Mouse (Mus musculus): ENCODE measurements around the gene Tfap2c. TPM values are rescaled to one million over a fixed set of nuclear protein-coding genes. Genes with fewer than 3 reads are reported as not detected.

Gene Tfap2c
- polyA plus RNA-seq, 1 experiment from 2014 or later, result 0.11 TPM

- 1% methylated on average over 26 of the region's 27 CpGs for WGBS
- Histone ChIP-seq H3K27ac (ENCODE audit: low read depth, low read length) (no peak overlapping the region), H3K9me3 (ENCODE audit: control insufficient read depth, low read length) (no peaks in the 10 kb centered on the region), H3K9ac (ENCODE audit: low read depth, low read length) (no peak overlapping the region), H3K4me1 (ENCODE audit: control insufficient read depth, insufficient read depth, low read depth, low read length) (peaks cover 7% of the 10 kb centered on the region), H3K36me3 (ENCODE audit: control insufficient read depth, insufficient read depth, low read length) (no peaks in the 10 kb centered on the region), H3K27me3 (replicated peaks; ENCODE audit: control insufficient read depth, insufficient read depth, low read length) (peaks cover 63% of the 10 kb centered on the region), H3K4me2 (ENCODE audit: low read length) (no peak overlapping the region), H3K4me3 (ENCODE audit: low read length) (no peak overlapping the region)
- ATAC-seq, result 0 out of 2 replicates have a peak, but pooled peaks have one; percentile 7
These were observed 629 bp upstream of the Tfap2c start for GRCm38 (mm10) chr2:172548672-172549255.

DNA sequence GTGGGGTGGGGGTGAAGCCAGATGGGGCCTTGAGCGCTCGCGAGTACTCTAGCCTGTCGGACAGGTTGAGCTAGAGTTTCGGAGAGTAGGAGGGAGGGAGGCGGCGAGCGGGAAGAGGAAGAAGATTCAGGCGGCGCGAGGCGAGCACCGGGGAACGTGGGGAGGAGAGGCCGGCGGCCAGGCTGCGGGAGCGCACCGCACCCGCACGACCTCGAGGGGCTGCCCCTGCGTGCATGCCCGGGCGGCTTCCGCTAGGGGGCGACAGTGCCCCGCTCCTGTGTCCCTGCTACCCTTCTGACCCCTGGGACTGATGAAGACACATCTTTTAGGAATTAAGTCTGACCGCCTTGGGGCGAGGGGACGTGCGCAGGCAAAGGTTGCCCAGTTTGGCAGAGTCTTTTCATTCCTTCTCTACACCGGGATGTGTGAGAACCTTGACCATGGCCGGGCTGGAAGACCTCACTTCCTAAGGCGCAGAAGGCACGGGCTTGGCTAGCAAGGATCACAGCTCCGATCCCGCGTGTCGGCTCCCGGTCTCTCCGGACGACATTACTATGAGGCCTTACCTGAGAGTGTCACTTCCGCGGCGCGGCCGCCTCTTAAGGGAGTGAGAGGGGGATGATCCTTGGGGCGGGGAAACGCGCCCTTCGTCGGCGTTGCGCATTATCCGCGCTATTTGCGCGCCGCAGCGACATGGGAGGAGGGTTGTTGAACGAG lies 1.1 kb downstream of the Tfap2c start:
- Histone ChIP-seq H3K4me3 (ENCODE audit: low read length) (peak overlapping the region; percentile 17), H3K4me2 (ENCODE audit: low read length) (peak overlapping the region; percentile 37), H3K36me3 (ENCODE audit: control insufficient read depth, insufficient read depth, low read length) (no peaks in the 10 kb centered on the region), H3K4me1 (ENCODE audit: control insufficient read depth, insufficient read depth, low read depth, low read length) (peaks cover 7% of the 10 kb centered on the region), H3K9me3 (ENCODE audit: control insufficient read depth, low read length) (no peaks in the 10 kb centered on the region), H3K27me3 (replicated peaks; ENCODE audit: control insufficient read depth, insufficient read depth, low read length) (peaks cover 60% of the 10 kb centered on the region), H3K27ac (ENCODE audit: low read depth, low read length) (no peak overlapping the region), H3K9ac (ENCODE audit: low read depth, low read length) (no peak overlapping the region)
- under 1% methylated on average over 61 of the region's 62 CpGs for WGBS
- peak; percentile 69; the same call in 1 of the 2 replicates for ATAC-seq

- Histone ChIP-seq H3K36me3 (ENCODE audit: control insufficient read depth, insufficient read depth, low read length) (no peaks in the 10 kb centered on the region), H3K4me2 (ENCODE audit: low read length) (peak overlapping the region; percentile 37), H3K27me3 (replicated peaks; ENCODE audit: control insufficient read depth, insufficient read depth, low read length) (peaks cover 59% of the 10 kb centered on the region), H3K4me3 (ENCODE audit: low read length) (peak overlapping the region; percentile 17), H3K9me3 (ENCODE audit: control insufficient read depth, low read length) (no peaks in the 10 kb centered on the region), H3K9ac (ENCODE audit: low read depth, low read length) (no peak overlapping the region), H3K4me1 (ENCODE audit: control insufficient read depth, insufficient read depth, low read depth, low read length) (peaks cover 7% of the 10 kb centered on the region), H3K27ac (ENCODE audit: low read depth, low read length) (no peak overlapping the region)
- WGBS, result 1% methylated on average over 46 of the region's 57 CpGs
- ATAC-seq, result no peak
These were observed 1.8 kb downstream of the Tfap2c start for GRCm38 (mm10) chr2:172551081-172551720.

- Histone ChIP-seq H3K4me1 (ENCODE audit: control insufficient read depth, insufficient read depth, low read depth, low read length) (peaks cover 7% of the 10 kb centered on the region), H3K9ac (ENCODE audit: low read depth, low read length) (no peak overlapping the region), H3K36me3 (ENCODE audit: control insufficient read depth, insufficient read depth, low read length) (no peaks in the 10 kb centered on the region), H3K27ac (ENCODE audit: low read depth, low read length) (no peak overlapping the region), H3K9me3 (ENCODE audit: control insufficient read depth, low read length) (no peaks in the 10 kb centered on the region), H3K27me3 (replicated peaks; ENCODE audit: control insufficient read depth, insufficient read depth, low read length) (peaks cover 57% of the 10 kb centered on the region), H3K4me2 (ENCODE audit: low read length) (no peak overlapping the region), H3K4me3 (ENCODE audit: low read length) (no peak overlapping the region)
- WGBS, result under 1% methylated on average over 13 of the region's 14 CpGs
- no peak for ATAC-seq
These were observed 2.5 kb downstream of the Tfap2c start for GRCm38 (mm10) chr2:172551872-172552271.

DNA sequence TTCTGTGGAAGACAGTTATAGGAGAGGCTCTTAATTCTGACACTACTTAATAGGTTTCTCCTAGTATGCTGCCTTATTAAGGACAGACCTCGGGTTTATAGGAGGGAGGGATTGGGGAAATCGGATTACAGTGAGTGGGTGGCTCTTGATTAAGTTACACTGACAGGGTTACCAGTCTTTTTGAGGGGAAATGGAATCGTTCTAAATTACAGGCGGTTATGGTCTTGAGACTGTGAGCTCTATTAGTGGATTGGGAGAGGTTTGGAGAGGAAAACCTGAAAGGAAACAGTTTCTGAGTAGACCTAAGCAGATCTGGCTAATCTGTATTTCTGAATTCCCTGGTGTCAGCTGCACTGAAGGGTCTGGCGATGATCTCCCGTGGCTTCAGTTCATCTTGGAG lies 3.3 kb downstream of the Tfap2c start:
- peaks cover 7% of the 10 kb centered on the region for H3K4me1 ChIP-seq (ENCODE audit: control insufficient read depth, insufficient read depth, low read depth, low read length)
- ATAC-seq, result no peak
- no peaks in the 10 kb centered on the region for H3K9me3 ChIP-seq (ENCODE audit: control insufficient read depth, low read length)
- H3K27me3 ChIP-seq (replicated peaks; ENCODE audit: control insufficient read depth, insufficient read depth, low read length), result peaks cover 49% of the 10 kb centered on the region
- H3K9ac ChIP-seq (ENCODE audit: low read depth, low read length), result no peak overlapping the region
- no peak overlapping the region for H3K4me2 ChIP-seq (ENCODE audit: low read length)
- no peaks in the 10 kb centered on the region for H3K36me3 ChIP-seq (ENCODE audit: control insufficient read depth, insufficient read depth, low read length)
- H3K4me3 ChIP-seq (ENCODE audit: low read length), result no peak overlapping the region
- H3K27ac ChIP-seq (ENCODE audit: low read depth, low read length), result no peak overlapping the region
- WGBS, result 4% methylated on average over 6 of the region's 6 CpGs

DNA sequence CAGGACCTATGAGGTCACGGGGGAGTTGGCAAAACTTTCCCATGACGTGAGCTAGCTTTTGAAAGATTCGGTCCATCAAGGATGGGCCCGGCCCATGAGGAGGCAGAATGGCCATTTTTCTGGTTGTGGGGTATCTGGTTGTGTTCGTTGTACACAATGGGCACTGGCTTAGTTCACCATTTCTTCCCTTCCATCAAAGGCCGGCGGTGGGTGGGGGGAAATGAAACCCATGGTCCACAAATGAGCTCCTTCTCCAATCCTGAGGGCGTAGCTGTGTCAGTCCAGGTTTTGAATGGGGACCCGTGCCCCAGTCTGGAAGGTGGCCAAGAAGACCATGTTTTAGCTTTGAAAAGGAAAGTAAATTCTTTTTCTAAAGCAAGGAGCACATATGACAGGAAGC lies 4.8 kb downstream of the Tfap2c start:
- Histone ChIP-seq H3K4me1 (ENCODE audit: control insufficient read depth, insufficient read depth, low read depth, low read length) (peaks cover 7% of the 10 kb centered on the region), H3K9me3 (ENCODE audit: control insufficient read depth, low read length) (no peaks in the 10 kb centered on the region), H3K4me2 (ENCODE audit: low read length) (no peak overlapping the region), H3K27ac (ENCODE audit: low read depth, low read length) (no peak overlapping the region), H3K27me3 (replicated peaks; ENCODE audit: control insufficient read depth, insufficient read depth, low read length) (peaks cover 51% of the 10 kb centered on the region), H3K4me3 (ENCODE audit: low read length) (no peak overlapping the region), H3K9ac (ENCODE audit: low read depth, low read length) (no peak overlapping the region), H3K36me3 (ENCODE audit: control insufficient read depth, insufficient read depth, low read length) (no peaks in the 10 kb centered on the region)
- no peak for ATAC-seq
- WGBS, result 58% methylated on average over 9 of the region's 9 CpGs

DNA sequence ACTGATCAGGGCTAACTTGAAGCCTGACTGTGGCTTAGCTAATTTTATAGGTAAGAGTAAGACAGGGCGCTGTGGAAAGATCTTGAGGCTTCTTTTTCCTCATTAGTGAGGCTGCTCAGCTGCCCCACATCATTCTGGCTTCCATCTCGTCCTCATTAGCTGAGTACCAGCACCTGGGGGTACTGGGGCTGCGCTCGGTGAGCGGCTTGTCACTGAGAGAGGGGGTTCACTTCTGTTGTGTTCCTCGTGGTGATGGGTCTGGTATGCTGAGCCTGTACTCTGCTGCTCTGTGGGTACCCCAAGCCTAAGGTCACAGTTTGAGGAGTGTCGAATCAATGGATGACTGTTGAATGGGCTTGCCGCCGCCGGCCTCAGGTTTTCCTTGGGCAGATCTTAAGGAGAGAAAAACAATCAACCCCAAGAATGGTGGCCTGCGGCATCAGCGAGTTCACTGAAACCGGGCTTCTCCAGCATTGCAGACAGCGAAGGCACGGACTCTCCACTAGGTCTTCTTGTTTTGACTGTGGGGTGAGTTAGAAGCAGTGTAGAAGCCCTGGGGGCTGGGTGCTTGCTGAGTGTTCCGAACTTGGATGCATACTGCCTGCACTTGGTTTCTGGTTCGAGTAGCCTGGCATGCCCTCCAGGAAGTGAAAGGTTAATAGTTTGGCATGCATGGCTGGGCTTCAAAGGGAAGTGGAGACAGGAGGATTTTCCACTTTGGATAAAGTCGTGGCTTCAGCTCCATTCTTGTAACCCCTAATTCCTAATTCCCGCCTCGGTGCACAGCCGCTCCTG lies 9.5 kb downstream of the Tfap2c start:
- 32% methylated on average over 21 of the region's 21 CpGs for WGBS
- no peak overlapping the region for H3K4me2 ChIP-seq (ENCODE audit: low read length)
- ATAC-seq, result no peak
- no peak overlapping the region for H3K27ac ChIP-seq (ENCODE audit: low read depth, low read length)
- peaks cover 43% of the 10 kb centered on the region for H3K27me3 ChIP-seq (replicated peaks; ENCODE audit: control insufficient read depth, insufficient read depth, low read length)
- H3K4me3 ChIP-seq (ENCODE audit: low read length), result no peak overlapping the region
- no peaks in the 10 kb centered on the region for H3K36me3 ChIP-seq (ENCODE audit: control insufficient read depth, insufficient read depth, low read length)
- H3K9ac ChIP-seq (ENCODE audit: low read depth, low read length), result no peak overlapping the region
- H3K4me1 ChIP-seq (ENCODE audit: control insufficient read depth, insufficient read depth, low read depth, low read length), result no peaks in the 10 kb centered on the region
- no peaks in the 10 kb centered on the region for H3K9me3 ChIP-seq (ENCODE audit: control insufficient read depth, low read length)

DNA sequence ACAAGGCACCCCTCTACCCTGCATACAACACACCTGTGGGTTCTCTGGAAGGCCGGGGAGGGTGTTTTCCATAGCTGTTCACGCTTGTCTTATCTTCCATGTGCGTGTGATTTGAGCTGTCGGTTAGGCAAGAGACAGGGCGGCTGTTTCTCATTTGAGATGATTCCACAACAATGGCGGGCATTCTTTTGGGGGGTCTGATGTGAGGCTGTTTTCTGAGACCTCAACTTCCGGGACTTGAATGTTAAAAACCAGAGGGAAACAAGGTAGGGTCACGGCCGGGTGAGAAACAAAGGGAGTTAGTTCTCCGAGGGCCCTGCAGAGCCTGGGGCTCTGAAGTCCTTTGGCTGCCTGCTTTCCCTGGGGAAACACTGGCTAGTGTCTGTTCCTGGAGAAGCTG lies 11.6 kb downstream of the Tfap2c start:
- no peak overlapping the region for H3K4me3 ChIP-seq (ENCODE audit: low read length)
- no peak overlapping the region for H3K9ac ChIP-seq (ENCODE audit: low read depth, low read length)
- H3K9me3 ChIP-seq (ENCODE audit: control insufficient read depth, low read length), result no peaks in the 10 kb centered on the region
- H3K4me2 ChIP-seq (ENCODE audit: low read length), result no peak overlapping the region
- peaks cover 27% of the 10 kb centered on the region for H3K27me3 ChIP-seq (replicated peaks; ENCODE audit: control insufficient read depth, insufficient read depth, low read length)
- H3K27ac ChIP-seq (ENCODE audit: low read depth, low read length), result no peak overlapping the region
- WGBS, result 31% methylated on average over 10 of the region's 10 CpGs
- no peak for ATAC-seq
- H3K36me3 ChIP-seq (ENCODE audit: control insufficient read depth, insufficient read depth, low read length), result no peaks in the 10 kb centered on the region
- H3K4me1 ChIP-seq (ENCODE audit: control insufficient read depth, insufficient read depth, low read depth, low read length), result no peaks in the 10 kb centered on the region

GRCm38 (mm10) chr2:172567835-172568234 lies 18.4 kb downstream of the Tfap2c start:
- no peak for ATAC-seq
- no peaks in the 10 kb centered on the region for H3K4me1 ChIP-seq (ENCODE audit: control insufficient read depth, insufficient read depth, low read depth, low read length)
- H3K4me3 ChIP-seq (ENCODE audit: low read length), result no peak overlapping the region
- no peak overlapping the region for H3K9ac ChIP-seq (ENCODE audit: low read depth, low read length)
- no peak overlapping the region for H3K27ac ChIP-seq (ENCODE audit: low read depth, low read length)
- no peaks in the 10 kb centered on the region for H3K9me3 ChIP-seq (ENCODE audit: control insufficient read depth, low read length)
- no peaks in the 10 kb centered on the region for H3K36me3 ChIP-seq (ENCODE audit: control insufficient read depth, insufficient read depth, low read length)
- WGBS, result 80% methylated on average over 9 of the region's 9 CpGs
- H3K27me3 ChIP-seq (replicated peaks; ENCODE audit: control insufficient read depth, insufficient read depth, low read length), result no peaks in the 10 kb centered on the region; the same call in 1 of the 2 replicates
- H3K4me2 ChIP-seq (ENCODE audit: low read length), result no peak overlapping the region

Data from hindbrain, embryonic 16.5 days (tissue).